ENCODE assay signal across 8 mouse cellular contexts in genomic region chr19:6278439-6279073, GRCm38 (mm10). TPM values are rescaled to one million over a fixed set of nuclear protein-coding genes. Genes with fewer than 3 reads are reported as not detected.
DNase-seq lines count a peak whose midpoint lies in the region; ATAC-seq and TF ChIP-seq lines count a peak whose summit lies in the region.

No protein-coding gene starts in this region.

- ATAC-seq in heart, embryonic 15.5 days (replicated peaks; ENCODE audit: insufficient number of reproducible peaks, insufficient read depth, low FRiP score, low read depth), result no peak
- ATAC-seq in embryonic facial prominence, embryonic 13.5 days (ENCODE audit: insufficient number of reproducible peaks, insufficient read depth, low FRiP score, low TSS enrichment, low read depth), result no peak
- no peak for ATAC-seq in limb, embryonic 12.5 days (ENCODE audit: insufficient number of reproducible peaks, insufficient read depth, low FRiP score, low TSS enrichment, low read depth)

- no peaks in the 10 kb centered on the region for H3K27me3 ChIP-seq in heart, embryonic 15.5 days
- H3K27me3 ChIP-seq in embryonic facial prominence, embryonic 13.5 days, result no peaks in the 10 kb centered on the region
- no peaks in the 10 kb centered on the region for H3K27me3 ChIP-seq in limb, embryonic 12.5 days
- H3K27me3 ChIP-seq in myocyte (ENCODE audit: control insufficient read depth, insufficient read depth, insufficient read length), result no peaks in the 10 kb centered on the region

- H3K4me2 ChIP-seq in heart, embryonic 15.5 days, result peak overlapping the region; percentile 98
- H3K4me2 ChIP-seq in embryonic facial prominence, embryonic 13.5 days, result peak overlapping the region; percentile 79
- H3K4me2 ChIP-seq in limb, embryonic 12.5 days, result peak overlapping the region; percentile 74
- peak overlapping the region; percentile 99 for H3K4me2 ChIP-seq in myocyte (ENCODE audit: low read depth)

- H3K79me2 ChIP-seq in myocyte (ENCODE audit: control insufficient read depth, insufficient read depth), result peaks cover 61% of the 10 kb centered on the region

- peaks cover 54% of the 10 kb centered on the region for H3K4me1 ChIP-seq in heart, embryonic 15.5 days (replicated peaks)
- H3K4me1 ChIP-seq in embryonic facial prominence, embryonic 13.5 days, result peaks cover 37% of the 10 kb centered on the region
- H3K4me1 ChIP-seq in limb, embryonic 12.5 days (replicated peaks), result peaks cover 31% of the 10 kb centered on the region

- H3K4me3 ChIP-seq in heart, embryonic 15.5 days, result peak overlapping the region; percentile 75
- H3K4me3 ChIP-seq in embryonic facial prominence, embryonic 13.5 days, result peak overlapping the region; percentile 88
- H3K4me3 ChIP-seq in limb, embryonic 12.5 days (replicated peaks), result peak overlapping the region; percentile 80
- peak overlapping the region; percentile 97 for H3K4me3 ChIP-seq in myocyte

- H3K36me3 ChIP-seq in heart, embryonic 15.5 days, result peaks cover 31% of the 10 kb centered on the region
- H3K36me3 ChIP-seq in embryonic facial prominence, embryonic 13.5 days, result peaks cover 40% of the 10 kb centered on the region
- peaks cover 49% of the 10 kb centered on the region for H3K36me3 ChIP-seq in limb, embryonic 12.5 days
- H3K36me3 ChIP-seq in myocyte (ENCODE audit: control insufficient read depth, insufficient read depth), result peaks cover 37% of the 10 kb centered on the region

- peak overlapping the region; percentile 84 for H3ac ChIP-seq in myocyte (ENCODE audit: control insufficient read depth, insufficient read length)

- WGBS in heart, embryonic 15.5 days, result 27% methylated on average over 6 of the region's 6 CpGs
- 27% methylated on average over 6 of the region's 6 CpGs for WGBS in embryonic facial prominence, embryonic 13.5 days
- WGBS in limb, embryonic 12.5 days, result 40% methylated on average over 6 of the region's 6 CpGs

- H3K9me3 ChIP-seq in heart, embryonic 15.5 days (replicated peaks), result no peaks in the 10 kb centered on the region
- H3K9me3 ChIP-seq in embryonic facial prominence, embryonic 13.5 days, result no peaks in the 10 kb centered on the region
- H3K9me3 ChIP-seq in limb, embryonic 12.5 days, result no peaks in the 10 kb centered on the region

- H3K9ac ChIP-seq in heart, embryonic 15.5 days, result peak overlapping the region; percentile 83
- peak overlapping the region; percentile 92 for H3K9ac ChIP-seq in embryonic facial prominence, embryonic 13.5 days
- peak overlapping the region; percentile 82 for H3K9ac ChIP-seq in limb, embryonic 12.5 days (replicated peaks)

- DNase-seq in heart, postnatal 14 days, result no peak
- DNase-seq in left cerebral cortex, postnatal 10 days (ENCODE audit: extremely low spot score in 1 of 2, low spot score in 2 of 2), result no peak
- no peak for DNase-seq in urinary bladder, postnatal 10 days (ENCODE audit: low spot score)
- DNase-seq in gastrocnemius, adult 18-20 months (ENCODE audit: low spot score), result no peak

- H3K27ac ChIP-seq in heart, embryonic 15.5 days, result peak overlapping the region; percentile 79
- H3K27ac ChIP-seq in embryonic facial prominence, embryonic 13.5 days, result peak overlapping the region; percentile 64
- peak overlapping the region; percentile 36 for H3K27ac ChIP-seq in limb, embryonic 12.5 days

- intact Hi-C loops in heart, postnatal 14 days (cut with DNase I), result no loop called here
- intact Hi-C loops in left cerebral cortex, postnatal 10 days (cut with DNase I), result no loop called here

- no peak for TF ChIP-seq POLR2A in myocyte (IDR thresholded peaks at IDR 0.05; ENCODE audit: insufficient read length, low read depth)

TF ChIP-seq in myocyte, 11 proteins besides CTCF, POLR2A, EP300 and RAD21:
- TF ChIP-seq MYOD1 (IDR thresholded peaks at IDR 0.05; ENCODE audit: control insufficient read depth in 1 of 3, insufficient read length in 2 of 3, low read depth in 2 of 3) (no peak), USF1 (IDR thresholded peaks at IDR 0.05; ENCODE audit: low read depth) (no peak), MAX (IDR thresholded peaks at IDR 0.05; ENCODE audit: low read depth) (no peak), MYOG (IDR thresholded peaks at IDR 0.05; ENCODE audit: control insufficient read depth in 1 of 3, insufficient read depth in 1 of 3, insufficient read length in 2 of 3, low read depth in 2 of 3) (no peak), E2F4 (IDR thresholded peaks at IDR 0.05; ENCODE audit: insufficient read depth) (no peak), TCF12 (IDR thresholded peaks at IDR 0.05; ENCODE audit: insufficient read depth, poor library complexity, severe bottlenecking) (no peak), CEBPB (IDR thresholded peaks at IDR 0.05; ENCODE audit: insufficient read depth, poor library complexity, severe bottlenecking) (no peak), TCF3 (IDR thresholded peaks at IDR 0.05; ENCODE audit: insufficient read length, low read depth) (no peak), POLR2AphosphoS2 (IDR thresholded peaks at IDR 0.05; ENCODE audit: insufficient read length, low read depth) (no peak), REST (IDR thresholded peaks at IDR 0.05; ENCODE audit: insufficient read depth, insufficient read length) (no peak), SRF (IDR thresholded peaks at IDR 0.05; ENCODE audit: control insufficient read depth, insufficient read length, low read depth) (no peak)

RNA-seq across cellular contexts. Expression of gene Ehd1, which starts 2.0 kb away (rescaled TPM):
- polyA plus RNA-seq in heart, embryonic 15.5 days (2015; fragmentation: Nextera tagmentation; extraction: Ambion mirVana), result 54.1 and 66.8 TPM in 2 replicates
- total RNA-seq in heart, postnatal 14 days (2021), result 100 to 1,000 TPM; 163 to 172 TPM
- polyA plus RNA-seq in embryonic facial prominence, embryonic 13.5 days (2015; fragmentation: Nextera tagmentation; extraction: Ambion mirVana), result 64.7 and 68.9 TPM in 2 replicates
- 71.5 and 71.6 TPM in 2 replicates for polyA plus RNA-seq in limb, embryonic 12.5 days (2016; fragmentation: Nextera tagmentation; extraction: Ambion mirVana)
- polyA plus RNA-seq in myocyte (2012; fragmentation: generic; extraction: Trizol), result 433 TPM
- 10 to 100 TPM; 45.0 to 49.0 TPM for total RNA-seq in left cerebral cortex, postnatal 10 days (2021)
- total RNA-seq in gastrocnemius, adult 18-20 months (2021), result 10 to 100 TPM; 30.2 to 40.3 TPM

RNA-seq across cellular contexts. Expression of gene Cdc42bpg, which starts 27.7 kb away (rescaled TPM):
- polyA plus RNA-seq in heart, embryonic 15.5 days (2015; fragmentation: Nextera tagmentation; extraction: Ambion mirVana), result 0.30 and 0.60 TPM in 2 replicates
- total RNA-seq in heart, postnatal 14 days (2021), result 1 to 10 TPM; 8.9 to 9.8 TPM
- polyA plus RNA-seq in embryonic facial prominence, embryonic 13.5 days (2015; fragmentation: Nextera tagmentation; extraction: Ambion mirVana), result 0.91 and 0.92 TPM in 2 replicates
- 0.69 and 0.96 TPM in 2 replicates for polyA plus RNA-seq in limb, embryonic 12.5 days (2016; fragmentation: Nextera tagmentation; extraction: Ambion mirVana)
- polyA plus RNA-seq in myocyte (2012; fragmentation: generic; extraction: Trizol), result 10.0 TPM
- total RNA-seq in left cerebral cortex, postnatal 10 days (2021), result 1 to 10 TPM; 2.6 to 4.8 TPM
- total RNA-seq in gastrocnemius, adult 18-20 months (2021), result 1 to 10 TPM; 6.4 to 8.8 TPM

RNA-seq across cellular contexts. Expression of gene Atg2a, which starts 37.1 kb away (rescaled TPM):
- polyA plus RNA-seq in heart, embryonic 15.5 days (2015; fragmentation: Nextera tagmentation; extraction: Ambion mirVana), result 6.7 and 10.0 TPM in 2 replicates
- total RNA-seq in heart, postnatal 14 days (2021), result 10 to 100 TPM; 20.4 to 22.7 TPM
- polyA plus RNA-seq in embryonic facial prominence, embryonic 13.5 days (2015; fragmentation: Nextera tagmentation; extraction: Ambion mirVana), result 10.3 and 10.5 TPM in 2 replicates
- 11.1 and 11.2 TPM in 2 replicates for polyA plus RNA-seq in limb, embryonic 12.5 days (2016; fragmentation: Nextera tagmentation; extraction: Ambion mirVana)
- 15.2 TPM for polyA plus RNA-seq in myocyte (2012; fragmentation: generic; extraction: Trizol)
- 10 to 100 TPM; 32.9 to 34.9 TPM for total RNA-seq in left cerebral cortex, postnatal 10 days (2021)
- total RNA-seq in gastrocnemius, adult 18-20 months (2021), result 10 to 100 TPM; 16.7 to 20.0 TPM

RNA-seq across cellular contexts. Expression of gene Ppp2r5b, which starts 42.9 kb away (rescaled TPM):
- 21.4 and 28.1 TPM in 2 replicates for polyA plus RNA-seq in heart, embryonic 15.5 days (2015; fragmentation: Nextera tagmentation; extraction: Ambion mirVana)
- 10 to 100 TPM; 31.4 to 35.1 TPM for total RNA-seq in heart, postnatal 14 days (2021)
- 26.6 and 27.9 TPM in 2 replicates for polyA plus RNA-seq in embryonic facial prominence, embryonic 13.5 days (2015; fragmentation: Nextera tagmentation; extraction: Ambion mirVana)
- polyA plus RNA-seq in limb, embryonic 12.5 days (2016; fragmentation: Nextera tagmentation; extraction: Ambion mirVana), result 22.7 and 23.7 TPM in 2 replicates
- polyA plus RNA-seq in myocyte (2012; fragmentation: generic; extraction: Trizol), result 51.4 TPM
- 100 to 1,000 TPM; 214 to 224 TPM for total RNA-seq in left cerebral cortex, postnatal 10 days (2021)
- total RNA-seq in gastrocnemius, adult 18-20 months (2021), result 10 to 100 TPM; 34.9 to 38.2 TPM

RNA-seq across cellular contexts. Expression of gene Gpha2, which starts 52.4 kb away (rescaled TPM):
- polyA plus RNA-seq in heart, embryonic 15.5 days (2015; fragmentation: Nextera tagmentation; extraction: Ambion mirVana), result 0.57 TPM in 1 of 2 replicates, not detected in the other
- total RNA-seq in heart, postnatal 14 days (2021), result not detected
- polyA plus RNA-seq in embryonic facial prominence, embryonic 13.5 days (2015; fragmentation: Nextera tagmentation; extraction: Ambion mirVana), result 3.3 and 3.8 TPM in 2 replicates
- 2.0 and 2.4 TPM in 2 replicates for polyA plus RNA-seq in limb, embryonic 12.5 days (2016; fragmentation: Nextera tagmentation; extraction: Ambion mirVana)
- polyA plus RNA-seq in myocyte (2012; fragmentation: generic; extraction: Trizol), result 0.40 TPM
- total RNA-seq in left cerebral cortex, postnatal 10 days (2021), result not detected
- total RNA-seq in gastrocnemius, adult 18-20 months (2021), result not detected
